Mouse (Mus musculus) erythroblast, embryonic 14.5 days (primary cell): ENCODE data around the gene Clasp1.

ENCODE experiments used
- GATA1 ChIP-seq: IDR thresholded peaks from 2 replicates; pipeline ENCODE4 v1.6.1; 2012; ENCODE audit warnings: low read length, inconsistent platforms, mixed read lengths
- TAL1 ChIP-seq: IDR thresholded peaks from 3 replicates; pipeline ENCODE4 v1.6.1; 2012; ENCODE audit warnings: low read length, inconsistent platforms, mixed read lengths

GRCm38 (mm10) chr1:118440547-118440946 lies 51.7 kb downstream of the Clasp1 start:
- TF ChIP-seq GATA1 (no peak), TAL1 (no peak)
